Mouse (Mus musculus) spleen, adult 2 months (tissue): ENCODE measurements around the gene Zfp981.
"Not testable (repeated sequence)": the region's sequence is repeated elsewhere in the genome, so short reads cannot be mapped to it uniquely, and the experiment has no call there.

Experiments
- CTCF ChIP-seq: fragments of 200-500 bp; IDR thresholded peaks from 2 replicates; pipeline ENCODE4 v1.5.1; 2011; ENCODE audit warnings: mild to moderate bottlenecking, inconsistent platforms; ENCODE audit not compliant: insufficient read depth, insufficient read length, insufficient replicate concordance; ENCODE audit errors: extremely low read depth
- POLR2A ChIP-seq: fragments of 200-500 bp; IDR thresholded peaks from 2 replicates; pipeline ENCODE4 v1.6.1; 2011; ENCODE audit warnings: low read depth, low read length, inconsistent platforms

DNA sequence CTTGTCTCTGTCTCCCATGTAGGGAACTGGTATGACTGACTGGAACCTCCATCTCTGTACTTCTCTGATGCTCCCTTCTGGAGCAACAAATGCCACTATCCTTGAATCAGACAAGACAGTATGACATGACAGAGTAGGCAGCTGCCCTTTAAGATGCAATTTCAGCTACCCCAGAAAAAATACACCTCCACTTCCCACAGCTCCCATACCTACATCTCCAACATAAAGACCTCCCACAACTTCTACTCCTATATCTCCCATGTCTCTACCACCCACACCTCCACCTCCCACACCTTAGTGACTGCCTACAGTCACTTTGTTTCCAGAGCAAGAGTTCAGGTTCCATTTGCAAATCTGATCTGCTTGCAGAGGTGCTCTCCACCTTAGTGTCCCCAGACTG, 17.2 kb upstream of the Zfp981 start:
- TF ChIP-seq CTCF, POLR2A: not testable (repeated sequence)
